Mouse (Mus musculus) right cerebral cortex, postnatal 36 days (tissue): ENCODE results near the gene Ros1.
A peak's percentile ranks its signal among the peaks of the same experiment; 100 is the strongest.

Experiments used
- DNase-seq, 2 experiments: peaks; one replicate each; pipeline ENCODE4 v3.0.0; 2022; ENCODE audit warnings: low spot score in 2 of 2, mixed read lengths in 1 of 2

Gene Ros1

GRCm38 (mm10) chr10:52159704-52160103 is 35.3 kb downstream of the Ros1 start:
- no peak for DNase-seq

DNA sequence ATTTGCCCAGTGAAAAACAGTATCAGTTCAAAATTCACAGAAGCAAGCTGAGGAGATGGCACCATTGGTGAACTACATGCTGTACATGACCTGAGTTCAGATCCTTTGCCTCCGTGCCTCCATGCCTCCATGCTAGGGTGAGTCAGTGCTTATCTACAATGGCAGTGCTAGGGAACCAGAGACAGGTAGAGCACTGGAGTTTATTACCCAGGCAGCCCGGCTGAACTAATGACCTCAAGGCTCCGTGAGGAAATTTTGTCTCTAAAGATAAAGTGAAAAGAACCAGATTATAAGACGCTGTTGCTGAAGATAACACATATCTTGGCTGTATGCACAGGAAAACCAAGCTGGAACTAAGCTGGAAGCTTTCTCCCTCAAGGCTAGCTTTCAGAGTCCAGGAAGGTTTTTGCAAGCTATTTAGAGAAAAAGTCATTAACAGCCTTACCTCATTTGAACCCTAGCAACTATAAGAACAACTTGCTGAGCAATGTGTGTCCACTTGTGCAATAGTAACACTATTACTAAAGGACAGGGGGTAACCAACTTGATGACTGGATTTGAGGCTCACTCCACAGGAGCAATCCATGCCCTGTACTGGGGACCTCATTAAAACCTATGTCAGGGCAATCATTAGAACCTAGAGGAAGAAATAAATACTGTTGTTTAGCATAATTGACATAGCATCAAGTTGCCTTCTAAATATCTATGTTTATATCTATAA is 61.5 kb downstream of the Ros1 start:
- DNase-seq: no peak

DNA sequence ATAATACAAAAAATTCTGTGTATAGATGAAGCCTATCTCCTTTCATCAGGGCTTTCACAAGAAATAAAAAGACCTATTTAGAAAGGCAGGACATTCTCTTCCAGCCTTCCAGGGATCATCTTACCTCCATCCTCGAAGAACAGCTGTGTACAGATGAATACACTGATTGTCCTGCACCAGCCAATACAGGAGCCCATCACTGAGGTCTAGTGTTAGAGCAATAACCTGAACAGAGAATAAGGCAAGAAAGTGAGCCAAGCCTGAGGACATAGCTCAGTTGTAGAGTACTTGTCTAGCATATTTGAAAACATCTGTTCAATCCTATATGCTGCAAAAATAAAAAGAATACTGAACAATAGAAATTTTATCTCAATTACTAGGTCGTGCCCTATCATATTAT is 64.3 kb downstream of the Ros1 start:
- DNase-seq: no peak

- DNase-seq: no peak
Observed at GRCm38 (mm10) chr10:52128874-52129412, 66.1 kb downstream of the Ros1 start.

DNA sequence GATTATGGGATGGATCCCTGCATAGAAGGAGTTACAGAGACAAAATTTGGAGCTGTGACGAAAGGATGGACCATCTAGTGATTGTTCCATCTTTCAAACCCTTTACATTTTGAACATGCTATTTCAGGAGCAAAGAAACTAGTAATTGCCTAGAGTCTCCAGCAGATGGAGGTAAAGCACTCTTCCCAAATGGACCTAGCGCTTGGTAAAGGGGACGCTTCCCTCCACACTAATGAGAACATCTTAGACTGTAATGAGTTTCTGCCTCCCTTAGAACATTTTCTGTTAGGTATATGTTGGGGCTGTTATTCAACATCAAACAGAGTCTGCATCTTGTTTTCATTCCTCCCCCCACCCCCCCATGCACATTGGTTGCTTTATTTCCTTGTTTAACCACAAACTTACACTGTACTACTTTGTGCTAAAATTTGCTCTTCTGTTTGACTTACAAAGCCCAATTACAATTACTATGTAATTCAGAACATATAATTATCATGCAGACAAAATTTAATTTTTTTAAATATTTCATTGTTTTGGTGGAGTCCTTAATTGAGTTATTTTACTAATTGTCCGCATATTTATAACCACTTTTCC is 88.8 kb downstream of the Ros1 start:
- no peak for DNase-seq

DNA sequence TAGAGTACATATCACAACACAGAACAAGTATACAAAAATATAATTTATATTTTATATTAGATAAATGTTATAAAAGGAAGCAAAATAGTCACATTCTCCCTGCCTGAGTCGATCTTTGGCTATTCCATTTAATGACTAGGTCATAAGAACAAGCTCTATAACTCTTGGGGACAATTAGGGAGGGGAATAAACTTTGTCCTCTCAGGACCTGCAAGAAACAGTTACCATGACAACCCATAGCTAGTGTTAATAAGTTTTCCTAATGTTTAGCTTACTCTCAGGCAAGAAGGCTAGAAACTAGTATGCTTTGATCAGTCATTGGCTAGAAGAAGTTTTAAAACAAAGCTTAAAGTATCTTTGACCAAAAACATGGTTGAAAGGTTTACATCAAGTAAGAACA is 93.8 kb downstream of the Ros1 start:
- DNase-seq: no peak

- no peak for DNase-seq
Observed at GRCm38 (mm10) chr10:52092181-52092580, 102.9 kb downstream of the Ros1 start.

- no peak for DNase-seq
Observed at GRCm38 (mm10) chr10:52086681-52087080, 108.4 kb downstream of the Ros1 start.

DNA sequence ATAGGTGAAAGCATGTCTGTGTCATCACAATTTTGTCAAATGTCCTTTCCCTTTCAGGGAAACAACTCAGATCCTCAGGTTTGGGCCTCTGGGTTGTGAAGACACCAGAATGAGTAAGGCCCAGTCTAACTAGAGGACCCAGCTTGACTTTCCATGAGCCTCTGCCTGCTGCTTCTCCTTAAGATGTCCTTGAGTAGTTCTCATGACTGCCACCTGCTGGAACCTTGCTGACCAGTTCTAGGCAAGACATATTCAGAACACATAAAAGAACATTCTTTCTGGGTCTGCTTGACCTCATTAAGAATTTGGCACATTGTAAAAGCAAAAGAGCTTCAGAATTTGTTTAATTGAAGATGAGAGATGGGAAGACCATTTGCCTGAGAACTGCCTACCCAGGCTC is 122.6 kb downstream of the Ros1 start:
- peak; percentile 10 to 15 for DNase-seq

DNA sequence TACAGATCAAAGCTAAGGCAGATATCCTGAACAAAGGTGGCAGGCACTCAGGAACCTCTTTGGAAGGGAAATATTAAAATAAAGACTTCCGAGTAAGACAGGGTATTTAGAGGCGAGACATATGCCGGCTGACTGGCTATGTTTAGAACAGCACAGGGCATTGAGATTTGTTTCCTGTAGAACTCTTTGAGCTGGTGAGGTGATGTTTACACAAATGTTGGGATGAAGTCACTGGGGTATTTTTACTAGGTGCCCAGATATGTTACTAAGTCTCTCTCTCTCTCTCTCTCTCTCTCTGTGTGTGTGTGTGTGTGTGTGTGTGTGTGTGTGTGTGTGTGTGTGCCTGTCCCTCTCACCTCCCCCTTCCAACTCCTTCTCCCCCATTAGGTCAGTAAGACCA is 146.8 kb downstream of the Ros1 start:
- DNase-seq: no peak

GRCm38 (mm10) chr10:52043086-52043485 is 152.0 kb downstream of the Ros1 start:
- no peak for DNase-seq

- DNase-seq: no peak
Observed at GRCm38 (mm10) chr10:52039392-52039791, 155.7 kb downstream of the Ros1 start.

DNA sequence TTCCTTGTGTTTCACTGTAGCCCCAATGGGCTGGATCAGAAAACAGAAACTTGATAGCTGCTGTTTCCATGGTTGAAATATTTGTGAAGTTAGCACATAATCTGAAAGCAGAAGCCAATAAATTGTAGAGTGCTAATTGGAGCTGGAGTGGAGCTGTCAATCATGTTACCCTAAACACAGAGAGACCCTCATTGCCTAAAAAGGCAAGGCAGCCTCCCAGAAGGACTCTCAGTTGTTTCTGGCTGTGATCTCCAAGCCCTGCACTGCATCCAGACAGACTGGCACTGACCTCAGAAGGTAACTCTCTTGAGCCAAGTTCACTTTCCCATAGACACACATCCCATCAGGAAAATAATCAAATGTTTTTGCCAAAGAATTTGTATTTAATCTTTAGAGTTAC is 161.3 kb downstream of the Ros1 start:
- DNase-seq: no peak

DNA sequence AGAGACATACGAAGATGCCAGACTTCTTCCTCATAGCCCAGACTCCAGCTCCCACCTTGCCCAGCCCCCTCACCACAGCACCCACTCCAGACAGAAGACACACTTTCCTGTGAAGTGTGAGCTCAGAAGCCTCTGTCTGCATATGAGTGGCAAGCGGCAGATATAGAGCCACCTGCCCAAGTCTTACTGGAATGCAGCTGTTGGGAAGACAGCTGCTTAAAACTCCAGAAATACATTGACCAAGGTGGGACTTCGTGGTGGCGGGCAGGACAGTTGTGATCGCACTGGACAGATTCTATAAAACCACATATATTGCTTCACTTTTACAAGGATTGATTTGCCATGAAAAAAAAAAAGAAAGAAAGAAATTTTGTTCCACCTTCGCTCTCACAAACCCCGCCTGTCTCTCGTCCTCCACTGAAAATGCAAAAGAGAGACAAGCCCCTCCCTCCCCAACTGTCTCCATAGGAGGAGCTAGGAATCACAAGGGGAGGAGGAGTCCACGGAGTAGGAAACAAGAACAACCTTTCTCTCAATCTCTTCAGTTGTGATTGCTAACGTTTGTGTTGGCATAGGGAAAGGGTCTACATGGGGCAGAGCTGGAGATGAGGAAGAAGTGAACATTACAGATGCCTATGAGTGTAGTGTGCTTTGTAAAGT is 165.5 kb downstream of the Ros1 start:
- no peak for DNase-seq

DNA sequence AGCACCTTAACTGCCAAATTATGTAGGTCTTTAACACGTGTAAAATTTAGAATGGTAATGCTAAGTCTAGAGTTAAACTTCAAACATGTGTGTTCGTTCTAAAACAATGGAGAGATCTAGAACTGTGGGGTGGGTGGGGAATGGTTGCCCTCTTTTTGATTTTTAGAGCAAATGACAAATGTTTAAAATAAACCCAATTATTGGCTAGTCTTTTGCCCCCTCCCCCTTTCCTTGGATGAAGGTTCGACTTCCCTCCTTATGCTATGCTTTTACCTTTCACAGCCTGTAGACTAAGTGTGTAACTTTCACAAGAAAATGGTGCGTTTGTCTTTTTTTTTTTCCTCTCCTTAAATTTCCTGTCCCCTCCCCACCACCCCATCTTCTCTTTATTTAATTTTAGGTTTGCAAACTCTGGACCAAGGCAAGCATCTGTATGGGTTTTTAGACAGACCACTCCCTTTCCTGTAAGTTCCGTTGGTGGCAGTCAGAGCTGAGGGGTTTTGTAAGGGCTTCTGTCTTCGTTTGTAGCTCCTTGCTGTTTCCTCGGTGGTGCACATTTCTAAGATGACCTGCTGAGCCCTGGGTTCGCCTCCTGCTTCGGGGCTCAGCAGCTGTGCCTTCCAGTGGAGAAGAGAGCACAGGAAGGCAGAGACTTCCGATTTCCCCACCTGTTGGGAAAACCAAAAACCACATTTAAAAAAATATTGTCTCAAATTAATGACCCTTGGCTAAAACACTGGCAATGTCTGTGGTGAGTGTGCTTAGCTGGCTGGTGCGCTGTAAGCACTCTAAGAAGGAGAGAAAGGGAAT is 166.3 kb downstream of the Ros1 start:
- no peak for DNase-seq

DNA sequence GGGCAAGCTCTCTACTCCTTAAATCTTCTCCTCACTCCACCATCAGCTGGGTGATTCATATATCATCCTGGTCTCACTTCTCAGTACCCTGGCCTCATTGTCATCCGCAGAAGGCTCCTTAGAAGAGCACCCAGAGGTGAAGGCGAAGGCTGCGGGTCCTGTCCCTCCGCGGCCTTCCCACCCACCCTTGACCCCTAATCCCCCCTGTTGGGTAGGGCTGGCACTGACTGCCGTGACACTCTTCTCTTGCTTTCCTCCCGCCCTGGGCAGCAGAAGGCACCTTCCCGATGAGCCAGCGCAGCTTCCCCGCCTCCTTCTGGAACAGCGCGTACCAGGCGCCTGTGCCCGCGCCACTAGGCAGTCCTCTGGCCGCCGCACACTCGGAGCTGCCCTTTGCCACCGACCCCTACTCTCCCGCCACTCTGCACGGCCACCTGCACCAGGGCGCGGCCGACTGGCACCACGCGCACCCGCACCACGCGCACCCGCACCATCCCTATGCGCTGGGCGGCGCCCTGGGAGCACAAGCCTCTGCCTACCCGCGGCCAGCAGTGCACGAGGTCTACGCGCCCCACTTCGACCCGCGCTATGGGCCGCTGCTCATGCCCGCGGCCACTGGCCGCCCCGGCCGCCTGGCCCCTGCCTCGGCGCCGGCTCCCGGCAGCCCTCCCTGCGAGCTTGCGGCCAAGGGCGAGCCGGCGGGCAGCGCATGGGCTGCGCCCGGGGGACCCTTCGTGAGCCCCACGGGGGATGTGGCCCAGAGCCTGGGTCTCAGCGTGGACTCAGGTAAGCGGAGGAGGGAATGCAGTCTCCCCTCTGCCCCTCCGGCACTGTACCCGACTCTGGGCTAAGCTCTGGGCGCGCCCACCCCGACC is 167.6 kb downstream of the Ros1 start:
- DNase-seq: no peak

DNA sequence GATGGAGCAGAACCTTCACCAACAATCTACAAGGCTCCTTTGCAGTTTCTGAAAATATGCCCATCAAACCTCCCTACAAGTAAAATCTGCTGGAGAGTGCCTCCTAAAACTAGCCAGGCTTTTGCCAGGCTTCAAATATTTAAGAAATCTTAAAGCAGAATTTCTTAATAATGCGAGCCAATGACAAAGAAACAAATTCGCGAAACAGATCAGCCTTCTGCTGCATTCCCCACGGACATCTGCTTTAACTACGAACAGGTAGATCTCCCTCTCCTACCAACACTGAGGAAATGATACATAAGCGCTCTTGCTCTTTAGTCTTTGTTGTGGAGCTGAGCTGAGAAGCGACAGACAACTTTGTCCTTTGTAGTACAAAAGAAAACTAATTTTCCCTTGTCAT is 169.2 kb downstream of the Ros1 start:
- DNase-seq: no peak

GRCm38 (mm10) chr10:52025291-52025690 is 169.8 kb downstream of the Ros1 start:
- no peak for DNase-seq

- DNase-seq: no peak
Observed at GRCm38 (mm10) chr10:52024053-52024410, 171.0 kb downstream of the Ros1 start.

GRCm38 (mm10) chr10:52023213-52024052 is 171.6 kb downstream of the Ros1 start:
- DNase-seq: no peak
